13 mouse cellular contexts compared by ENCODE assay signal in genomic region chr8:125823719-125824118, GRCm38 (mm10).
A peak's percentile ranks its signal among the peaks of the same experiment; 100 is the strongest.
DNase-seq lines count a peak whose midpoint lies in the region; ATAC-seq and TF ChIP-seq lines count a peak whose summit lies in the region.
"Had no signal": no experiment of that assay in that cellular context is flagged by ENCODE, and none has a peak within 500 bp of the region (broad histone marks: within the 10 kb centered on the region; RNA-seq: fewer than 3 reads in every experiment).

No protein-coding gene starts in this region.

- no peaks in the 10 kb centered on the region for H3K27me3 ChIP-seq in heart, embryonic 13.5 days (replicated peaks)
- no peaks in the 10 kb centered on the region for H3K27me3 ChIP-seq in midbrain, postnatal 0 days (ENCODE audit: insufficient read depth, low read length)
- H3K27me3 ChIP-seq in midbrain, embryonic 13.5 days = no peaks in the 10 kb centered on the region
- H3K27me3 ChIP-seq: heart, embryonic 15.5 days; limb, embryonic 12.5 days; neural tube, embryonic 12.5 days had no signal

- peak; percentile 48; the same call in 1 of the 2 replicates for TF ChIP-seq POLR2A in cortical plate, adult 2 months (IDR thresholded peaks at IDR 0.05; ENCODE audit: extremely low read depth, insufficient read depth, low read length)

- peaks cover 32% of the 10 kb centered on the region for H3K4me1 ChIP-seq in heart, embryonic 13.5 days
- no peaks in the 10 kb centered on the region for H3K4me1 ChIP-seq in midbrain, postnatal 0 days (ENCODE audit: insufficient read depth, low read length)
- H3K4me1 ChIP-seq in midbrain, embryonic 13.5 days (replicated peaks) = no peaks in the 10 kb centered on the region; the same call in 1 of the 2 replicates
- H3K4me1 ChIP-seq in cortical plate, adult 2 months (ENCODE audit: control insufficient read depth, insufficient read depth, low read length) = peaks cover 4% of the 10 kb centered on the region
- H3K4me1 ChIP-seq: neural tube, embryonic 12.5 days had no signal

- H3K4me3 ChIP-seq in heart, embryonic 13.5 days = no peak overlapping the region
- H3K4me3 ChIP-seq in midbrain, postnatal 0 days (ENCODE audit: low read depth, low read length) = no peak overlapping the region
- H3K4me3 ChIP-seq in midbrain, embryonic 13.5 days (replicated peaks) = no peak overlapping the region
- H3K4me3 ChIP-seq in cortical plate, adult 2 months (ENCODE audit: insufficient read depth, low read length) = no peak overlapping the region
- H3K4me3 ChIP-seq: heart, embryonic 15.5 days; limb, embryonic 12.5 days; neural tube, embryonic 12.5 days had no signal

- no peak for DNase-seq in heart, adult 8-10 months (ENCODE audit: low spot score)
- no peak for DNase-seq in midbrain, postnatal 0 days (ENCODE audit: low spot score)
- peak; percentile 41 for DNase-seq in telencephalon, adult 2 months (ENCODE audit: low read depth, low spot score)
- DNase-seq in cerebellum, postnatal 4 days (ENCODE audit: low spot score in 2 of 2) = no peak
- DNase-seq in spleen, postnatal 10 days (ENCODE audit: low spot score in 2 of 2) = no peak
- DNase-seq: kidney, postnatal 4 days had no signal

- H3K36me3 ChIP-seq in heart, embryonic 13.5 days = no peaks in the 10 kb centered on the region
- peaks cover 16% of the 10 kb centered on the region for H3K36me3 ChIP-seq in midbrain, postnatal 0 days (ENCODE audit: insufficient read depth, low read length)
- H3K36me3 ChIP-seq in midbrain, embryonic 13.5 days = 0 out of 2 replicates have a peak, but pooled peaks cover 8% of the 10 kb centered on the region
- H3K36me3 ChIP-seq: heart, embryonic 15.5 days; limb, embryonic 12.5 days; neural tube, embryonic 12.5 days had no signal

- H3K9ac ChIP-seq in heart, embryonic 13.5 days = 0 out of 2 replicates have a peak overlapping the region, but pooled peaks have one; percentile 24
- no peak overlapping the region for H3K9ac ChIP-seq in midbrain, postnatal 0 days (replicated peaks; ENCODE audit: low read length, poor library complexity, severe bottlenecking)
- no peak overlapping the region for H3K9ac ChIP-seq in midbrain, embryonic 13.5 days (replicated peaks)
- H3K9ac ChIP-seq: heart, embryonic 15.5 days; limb, embryonic 12.5 days; neural tube, embryonic 12.5 days had no signal

- H3K4me2 ChIP-seq in heart, embryonic 13.5 days = no peak overlapping the region
- no peak overlapping the region for H3K4me2 ChIP-seq in midbrain, postnatal 0 days (ENCODE audit: low read depth, low read length, poor library complexity, severe bottlenecking)
- H3K4me2 ChIP-seq in midbrain, embryonic 13.5 days (replicated peaks) = no peak overlapping the region
- H3K4me2 ChIP-seq: heart, embryonic 15.5 days; limb, embryonic 12.5 days; neural tube, embryonic 12.5 days had no signal

- no peak for ATAC-seq in heart, embryonic 13.5 days (ENCODE audit: extremely low read depth, insufficient number of reproducible peaks, low FRiP score, low TSS enrichment)
- ATAC-seq in midbrain, postnatal 0 days (ENCODE audit: low FRiP score) = peak; percentile 54; the same call in 1 of the 2 replicates
- ATAC-seq in midbrain, embryonic 13.5 days = no peak
- ATAC-seq: hindbrain, postnatal 0 days had no signal

- no peaks in the 10 kb centered on the region for H3K9me3 ChIP-seq in heart, embryonic 13.5 days
- no peaks in the 10 kb centered on the region for H3K9me3 ChIP-seq in midbrain, postnatal 0 days (ENCODE audit: low read length)
- H3K9me3 ChIP-seq in midbrain, embryonic 13.5 days = no peaks in the 10 kb centered on the region
- H3K9me3 ChIP-seq: heart, embryonic 15.5 days; limb, embryonic 12.5 days; neural tube, embryonic 12.5 days had no signal

- WGBS in heart, embryonic 13.5 days = 30% methylated on average over 12 of the region's 12 CpGs
- 38% methylated on average over 12 of the region's 12 CpGs for WGBS in midbrain, postnatal 0 days
- 59% methylated on average over 12 of the region's 12 CpGs for WGBS in midbrain, embryonic 13.5 days

- no peak for TF ChIP-seq CTCF in midbrain, postnatal 0 days (IDR thresholded peaks at IDR 0.05)
- TF ChIP-seq CTCF in cortical plate, adult 2 months (IDR thresholded peaks at IDR 0.05; ENCODE audit: extremely low read depth, insufficient read depth, low read length) = no peak

- H3K27ac ChIP-seq in heart, embryonic 13.5 days (replicated peaks) = no peak overlapping the region
- no peak overlapping the region for H3K27ac ChIP-seq in midbrain, postnatal 0 days (ENCODE audit: low read depth, low read length)
- no peak overlapping the region for H3K27ac ChIP-seq in midbrain, embryonic 13.5 days
- no peak overlapping the region for H3K27ac ChIP-seq in cortical plate, adult 2 months (ENCODE audit: insufficient read depth, low read length)
- H3K27ac ChIP-seq: heart, embryonic 15.5 days; hindbrain, postnatal 0 days; limb, embryonic 12.5 days; neural tube, embryonic 12.5 days had no signal
